Mouse (Mus musculus): ENCODE measurements around the gene Rrnad1. TPM values are rescaled to one million over a fixed set of nuclear protein-coding genes. Genes with fewer than 3 reads are reported as not detected.
A peak's percentile ranks its signal among the peaks of the same experiment; 100 is the strongest.
"Not testable (repeated sequence)": the region's sequence is repeated elsewhere in the genome, so short reads cannot be mapped to it uniquely, and the experiment has no call there.

The Rrnad1 gene
- total RNA-seq, 4 experiments from 2014 or later: 25.2 to 31.5 (median 26.2) TPM

DNA sequence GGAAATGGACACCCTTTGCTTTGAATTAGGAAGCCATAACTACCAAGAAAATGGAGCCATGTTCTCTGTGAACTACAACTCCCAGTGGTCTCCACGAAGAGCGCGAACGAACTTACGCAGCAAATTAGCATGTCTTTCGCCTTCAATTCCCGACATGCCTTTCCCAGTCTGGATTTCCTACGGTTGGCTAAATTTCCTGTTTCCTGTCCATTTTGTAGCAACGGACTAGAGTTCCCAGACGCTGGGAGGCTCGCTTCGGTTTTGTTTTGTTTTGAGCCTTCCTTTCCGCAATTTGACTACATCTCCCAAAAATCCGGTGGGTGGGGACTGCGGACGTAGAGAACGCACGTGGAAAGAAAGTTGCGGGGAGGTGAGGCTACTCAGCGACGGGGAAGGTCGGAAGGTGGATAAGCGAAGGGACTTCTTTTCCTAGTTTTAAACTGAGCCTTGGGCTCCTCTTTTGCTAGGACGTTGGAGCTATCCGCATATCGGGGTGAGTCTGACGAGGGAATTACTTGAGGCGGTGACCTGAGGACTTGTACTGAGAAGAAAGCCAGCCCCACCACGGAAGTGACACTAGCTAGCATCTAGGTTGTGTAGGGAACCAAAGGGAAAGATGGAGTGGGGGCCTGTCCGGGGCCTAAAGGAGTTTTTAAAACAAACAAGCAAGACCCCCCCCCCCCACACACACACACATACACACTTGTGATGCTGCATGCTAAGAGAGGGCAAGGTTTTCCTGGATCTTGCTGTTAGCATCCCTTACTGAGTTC, 11.0 kb downstream of the Rrnad1 start, which contains the start of gene Mrpl24:
Gene Mrpl24 (plus strand): TSS at position 171 of the 773 bp plus-strand sequence.
- DNase-seq (ENCODE audit: low spot score in 2 of 2): peak; percentile 88 to 93

DNA sequence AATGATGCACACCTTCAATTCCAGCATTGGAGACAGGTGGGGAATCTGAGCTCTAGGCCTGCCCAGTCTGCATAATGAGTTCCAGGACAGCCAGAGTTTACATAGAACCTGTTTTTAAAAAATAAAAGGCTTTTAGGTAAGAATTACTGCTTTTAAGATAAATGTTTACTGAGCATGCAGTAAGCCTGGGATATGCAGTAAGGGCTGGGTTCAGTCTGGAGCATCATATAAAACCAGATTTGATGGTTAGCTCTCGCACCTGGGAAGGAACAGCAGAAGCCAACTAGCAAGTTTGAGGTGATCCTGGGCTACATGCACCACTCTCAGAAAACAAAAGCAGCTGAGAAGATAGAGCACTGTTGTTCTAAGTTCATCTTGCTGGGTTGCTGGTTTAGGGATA, 12.0 kb downstream of the Rrnad1 start:
- no peak for DNase-seq (ENCODE audit: low spot score in 2 of 2)

DNA sequence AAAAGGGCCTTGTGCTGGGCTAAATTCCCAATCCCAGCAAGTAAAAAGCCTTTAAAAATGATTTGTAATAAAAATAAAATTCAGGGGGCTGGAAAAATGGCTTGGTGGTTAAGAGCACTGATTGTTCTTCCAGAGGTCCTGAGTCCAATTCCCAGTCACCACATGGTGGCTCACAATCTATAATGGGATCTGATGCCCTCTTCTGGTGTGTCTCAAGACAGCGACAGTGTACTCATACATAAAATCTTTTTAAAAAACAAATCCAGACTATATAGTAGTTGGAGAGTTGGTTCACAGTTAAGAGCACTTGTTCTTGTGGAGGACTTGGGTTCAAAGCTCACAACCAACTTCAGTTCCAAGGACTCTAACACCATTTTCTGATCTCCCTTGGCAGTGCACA, 13.5 kb downstream of the Rrnad1 start:
- DNase-seq (ENCODE audit: low spot score in 2 of 2): no peak

DNA sequence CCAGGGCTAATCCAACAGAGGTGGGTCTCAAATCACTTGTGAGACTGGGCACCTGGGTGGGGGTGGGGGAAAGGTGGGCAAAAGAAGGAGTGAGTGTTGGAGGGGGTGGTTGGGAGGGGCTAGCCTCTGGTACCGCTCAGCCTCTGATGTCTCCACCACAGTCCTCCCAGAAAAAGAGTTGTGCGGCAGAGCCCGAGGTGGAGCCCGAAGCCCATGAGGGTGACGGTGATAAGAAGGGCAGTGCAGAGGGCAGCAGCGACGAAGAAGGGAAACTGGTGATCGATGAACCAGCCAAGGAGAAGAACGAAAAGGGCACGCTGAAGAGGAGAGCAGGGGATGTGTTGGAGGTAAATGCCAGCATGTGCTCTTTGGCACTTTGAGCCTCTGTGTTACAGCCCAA, 16.6 kb downstream of the Rrnad1 start:
- DNase-seq (ENCODE audit: low spot score in 2 of 2): no peak

GRCm38 (mm10) chr3:87913491-87913890, 17.0 kb downstream of the Rrnad1 start:
- DNase-seq (ENCODE audit: low spot score in 2 of 2): no peak

DNA sequence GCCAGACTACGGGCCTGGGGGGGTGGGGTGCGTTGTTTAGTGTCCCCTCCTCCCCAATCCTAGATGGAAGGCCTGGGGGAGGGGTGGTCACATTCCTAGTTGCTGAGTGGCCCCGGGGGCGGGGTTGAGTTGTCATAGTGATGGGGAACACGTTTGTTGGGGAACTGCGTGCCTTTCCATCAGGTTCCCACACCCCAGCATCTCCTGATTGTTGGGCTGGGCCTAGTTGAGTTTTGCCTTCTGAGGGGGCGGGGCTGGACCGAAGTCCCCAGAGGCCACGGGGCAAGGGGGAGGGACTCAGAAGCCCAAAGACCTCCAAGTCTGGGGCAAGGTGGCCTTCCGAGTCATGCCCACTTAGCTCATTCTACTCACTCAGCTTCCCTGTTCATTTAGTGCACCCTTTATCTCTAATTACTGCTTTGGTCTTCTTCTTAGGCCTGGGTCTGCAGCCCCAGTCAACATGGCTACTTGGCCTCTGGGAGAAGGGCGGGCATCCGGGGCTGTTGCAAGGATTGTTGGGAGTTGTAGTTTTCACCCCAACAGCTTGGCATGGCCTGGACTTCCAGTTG, 19.9 kb downstream of the Rrnad1 start:
- DNase-seq (ENCODE audit: low spot score in 2 of 2): peak; percentile 39 to 66

DNA sequence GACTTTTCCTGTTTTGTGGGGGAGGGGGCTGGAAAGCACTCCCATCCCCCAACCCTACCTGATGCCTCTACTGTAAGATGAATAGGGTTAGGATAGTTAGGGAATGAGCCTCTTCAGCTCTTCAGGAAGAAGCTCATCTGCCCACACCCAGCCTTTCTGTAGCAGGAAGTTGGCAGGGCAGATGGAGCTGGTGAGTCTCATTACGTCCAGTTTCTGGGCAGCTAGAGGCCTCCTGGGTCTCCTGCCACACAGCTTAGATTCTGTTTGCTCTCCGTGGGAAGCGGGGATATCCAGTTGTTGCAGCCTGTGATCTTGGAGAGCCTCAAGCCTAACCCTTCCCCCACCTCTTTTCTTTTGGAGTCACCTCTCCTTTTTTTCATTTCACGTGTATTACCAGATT, 20.6 kb downstream of the Rrnad1 start:
- peak in 1 of 2 experiments; percentile 3 for DNase-seq (ENCODE audit: low spot score in 2 of 2)

DNA sequence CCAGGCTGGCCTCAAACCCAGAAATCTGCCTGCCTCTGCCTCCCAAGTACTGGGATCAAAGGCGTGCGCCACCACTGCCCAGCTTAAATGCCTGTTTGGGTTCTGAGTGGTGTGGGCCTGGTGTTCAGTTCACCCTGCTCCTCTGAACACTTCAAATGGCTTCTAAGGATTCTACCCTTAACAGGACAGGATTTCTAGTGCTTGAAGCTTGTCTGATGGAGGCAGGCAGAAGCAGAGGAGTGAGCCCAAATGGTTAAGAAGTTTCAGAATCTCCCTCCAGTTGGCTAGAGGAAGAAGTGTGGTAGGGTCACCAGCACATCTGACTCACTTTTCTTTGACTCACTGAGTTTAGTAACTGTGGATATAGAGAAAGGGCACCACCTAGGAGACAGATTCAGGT, 21.1 kb downstream of the Rrnad1 start:
- no peak for DNase-seq (ENCODE audit: low spot score in 2 of 2)

- DNase-seq (ENCODE audit: low spot score in 2 of 2): no peak
Observed at GRCm38 (mm10) chr3:87907906-87908305, 22.6 kb downstream of the Rrnad1 start.

- no peak for DNase-seq (ENCODE audit: low spot score in 2 of 2)
Observed at GRCm38 (mm10) chr3:87906981-87907857, 23.3 kb downstream of the Rrnad1 start.

DNA sequence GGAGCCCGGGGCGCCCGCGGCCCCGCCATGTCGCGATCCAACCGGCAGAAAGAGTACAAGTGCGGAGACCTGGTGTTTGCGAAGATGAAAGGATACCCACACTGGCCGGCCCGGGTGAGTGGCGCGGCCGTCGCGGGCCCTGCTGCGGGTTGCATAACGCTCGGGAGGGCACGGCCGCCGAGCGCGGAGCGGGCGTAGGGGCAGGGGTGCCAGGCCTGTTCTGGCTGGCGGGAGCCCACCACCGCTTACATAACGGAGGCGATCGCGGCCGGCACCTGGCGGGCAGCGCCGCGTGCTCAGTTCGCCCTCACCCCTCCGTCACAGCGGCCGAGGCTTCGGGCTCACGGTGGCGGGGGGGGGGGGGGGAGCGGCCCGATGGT, 23.9 kb downstream of the Rrnad1 start:
- peak in 1 of 2 experiments; percentile 45 for DNase-seq (ENCODE audit: low spot score in 2 of 2)

DNA sequence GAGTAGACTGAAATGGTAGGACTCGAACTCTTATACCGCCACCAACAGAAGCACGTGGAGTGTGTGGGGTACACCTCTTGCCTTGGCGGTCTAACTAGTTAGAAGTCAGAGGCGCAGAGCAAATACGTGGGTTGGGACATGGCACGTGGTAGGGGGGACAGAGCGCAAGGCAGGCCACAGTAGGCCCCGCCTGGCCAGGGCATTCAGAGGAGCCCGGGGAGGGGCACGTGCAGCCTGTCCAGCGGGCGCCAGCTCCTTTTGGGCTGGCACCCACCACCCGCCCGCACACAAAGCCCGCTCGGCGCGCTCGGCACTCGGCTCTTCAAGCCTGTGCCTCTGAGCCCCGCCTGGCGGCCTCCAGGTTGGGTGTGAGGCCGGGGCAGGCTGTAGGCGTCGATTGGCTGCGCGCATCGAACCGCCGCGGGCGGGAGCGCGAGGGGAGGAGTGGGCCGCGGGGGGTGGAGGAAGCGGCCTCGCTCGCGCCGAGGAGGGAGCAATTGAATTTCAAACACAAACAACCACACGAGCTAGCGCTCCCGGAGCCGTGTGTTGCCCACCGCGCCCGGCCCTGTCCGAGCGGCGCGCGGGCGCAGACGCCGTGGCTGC, 24.5 kb downstream of the Rrnad1 start, which contains the start of gene Hdgf:
Gene Hdgf (plus strand): TSS at position 442 of the 606 bp plus-strand sequence.
- DNase-seq (ENCODE audit: low spot score in 2 of 2): peak; percentile 90 to 92

DNA sequence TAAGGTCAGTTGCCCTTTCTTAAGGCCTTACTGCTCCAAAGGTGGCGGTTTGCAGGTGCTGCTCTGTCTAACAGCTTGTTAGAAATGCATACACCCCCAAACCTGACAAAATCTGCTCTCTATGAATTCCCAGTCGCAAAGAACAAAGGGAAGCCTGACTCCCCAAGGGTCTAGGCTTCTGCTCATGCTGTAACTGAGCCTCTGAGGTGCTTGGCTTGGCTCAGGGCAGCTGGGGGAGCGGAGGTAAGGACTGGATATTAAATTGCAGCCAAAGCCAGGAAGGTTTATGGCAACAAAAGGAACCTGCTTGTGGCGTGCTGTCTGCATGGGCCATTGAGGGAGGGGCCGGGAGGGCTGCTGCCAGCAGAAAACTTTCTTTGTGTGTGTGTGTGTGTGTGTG, 26.7 kb downstream of the Rrnad1 start:
- DNase-seq (ENCODE audit: low spot score in 2 of 2): no peak

DNA sequence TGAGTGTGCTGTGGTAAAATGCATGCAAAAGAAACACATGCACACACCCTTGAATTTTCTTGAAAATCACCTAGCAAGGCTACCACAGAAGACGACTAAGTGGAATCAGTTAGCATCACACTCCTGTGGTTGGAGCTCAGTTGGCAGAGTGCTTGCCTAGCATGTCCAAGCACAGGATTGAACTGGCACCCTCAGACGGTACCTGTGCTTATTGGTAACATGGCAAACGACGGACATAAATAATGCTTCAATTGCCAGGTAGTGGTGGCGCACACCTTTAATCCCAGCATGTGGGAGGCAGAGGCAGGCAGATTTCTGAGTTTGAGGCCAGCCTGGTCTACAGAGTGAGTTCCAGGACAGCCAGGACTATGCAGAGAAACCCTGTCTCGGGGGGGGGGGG, 28.6 kb downstream of the Rrnad1 start:
- DNase-seq (ENCODE audit: low spot score in 2 of 2): not testable (repeated sequence)

DNA sequence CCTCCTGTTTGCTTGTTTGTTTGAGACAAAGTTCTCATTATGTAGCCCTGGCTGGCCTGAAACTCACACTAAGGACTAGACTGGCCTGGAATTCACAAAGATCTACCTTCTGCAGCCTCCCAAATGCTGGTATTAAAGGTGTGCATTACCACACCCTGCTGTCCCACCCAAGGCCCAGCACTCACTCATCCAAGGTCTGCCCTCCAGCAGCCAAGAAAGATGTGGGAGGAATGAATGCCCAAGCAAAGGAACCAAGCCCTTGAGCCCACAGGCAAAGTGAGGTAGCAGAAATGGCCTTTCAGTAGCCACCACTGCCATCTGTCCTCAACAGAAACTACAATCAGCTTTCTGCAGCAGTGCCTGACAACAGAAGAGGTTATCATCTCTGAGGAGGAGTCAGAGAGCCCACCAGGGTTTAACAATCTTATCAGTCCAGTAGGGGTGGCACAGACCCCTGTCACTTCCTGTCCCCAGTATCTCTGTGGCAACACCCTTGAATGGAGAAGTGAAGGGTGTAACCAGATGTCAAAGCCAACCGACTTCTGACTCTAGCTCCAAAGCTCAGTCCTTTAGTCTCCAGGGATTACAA, 29.4 kb downstream of the Rrnad1 start:
- DNase-seq (ENCODE audit: low spot score in 2 of 2): no peak

GRCm38 (mm10) chr3:87899776-87900175, 30.7 kb downstream of the Rrnad1 start:
- DNase-seq (ENCODE audit: low spot score in 2 of 2): no peak

GRCm38 (mm10) chr3:87899266-87899665, 31.3 kb downstream of the Rrnad1 start:
- DNase-seq (ENCODE audit: low spot score in 2 of 2): no peak

GRCm38 (mm10) chr3:87893367-87893905, 37.1 kb downstream of the Rrnad1 start:
- no peak for DNase-seq (ENCODE audit: low spot score in 2 of 2)

GRCm38 (mm10) chr3:87891481-87891880, 39.0 kb downstream of the Rrnad1 start:
- DNase-seq (ENCODE audit: low spot score in 2 of 2): no peak

GRCm38 (mm10) chr3:87887400-87887799, 43.1 kb downstream of the Rrnad1 start:
- not testable (repeated sequence) for DNase-seq (ENCODE audit: low spot score in 2 of 2)

DNA sequence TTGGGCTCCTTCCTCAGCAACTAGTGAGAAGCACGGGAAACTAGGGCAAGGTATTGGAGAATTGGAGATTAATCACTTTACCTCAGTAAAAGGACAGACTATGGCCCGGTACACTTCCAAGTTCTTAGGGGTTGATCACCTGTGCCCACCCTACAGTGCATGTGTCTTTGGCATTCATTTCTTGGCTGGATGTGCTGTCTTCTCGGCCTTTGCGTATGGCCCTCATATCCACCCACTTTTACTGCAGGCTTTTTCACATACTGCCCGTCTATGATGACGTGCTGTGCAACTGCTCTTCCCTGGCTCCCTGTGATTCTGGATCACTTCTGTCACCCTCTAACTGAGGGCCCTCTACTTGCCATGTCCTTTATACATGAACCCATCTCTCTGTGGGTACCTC, 44.1 kb downstream of the Rrnad1 start:
- DNase-seq (ENCODE audit: low spot score in 2 of 2): no peak

Measured in layer of hippocampus, adult 8-10 months (tissue).